Mouse (Mus musculus) common myeloid progenitor, adult 5-6 weeks (primary cell): ENCODE results near the gene Six5. TPM values are rescaled to one million over a fixed set of nuclear protein-coding genes. Genes with fewer than 3 reads are reported as not detected.

ENCODE experiments used
- ATAC-seq: replicated peaks from 2 replicates; pipeline ENCODE4 v1.8.0; 2016; ENCODE audit warnings: low read depth, mild to moderate bottlenecking, moderate TSS enrichment, inconsistent platforms; ENCODE audit not compliant: poor library complexity, severe bottlenecking
- total RNA-seq: library from RNA; stranded (forward); fragments of 200-1000, 187-1606 nt; gene quantifications from 2 replicates; pipeline ENCODE4 v1.2.3, GENCODE M21; 2017

Six5 gene
- total RNA-seq, 1 experiment from 2014 or later = 5.1 TPM

DNA sequence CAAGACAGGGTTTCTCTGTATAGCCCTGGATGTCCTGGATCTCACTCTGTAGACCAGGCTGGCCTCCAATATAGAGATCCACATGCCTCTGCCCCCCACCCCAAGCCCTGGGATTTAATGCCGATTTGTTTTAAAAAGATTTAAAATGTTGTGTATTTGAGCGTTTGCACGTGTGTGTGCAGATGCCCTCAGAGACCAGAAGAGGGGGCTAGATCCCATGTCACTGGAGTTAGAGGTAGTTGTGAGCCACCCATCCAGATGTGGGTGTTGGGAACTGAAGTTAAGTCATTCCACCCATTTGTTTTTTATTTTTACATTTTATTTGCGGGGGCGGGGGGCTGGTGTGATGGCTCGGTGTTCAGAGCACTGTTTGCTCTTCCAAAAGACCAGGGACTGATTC, 19.9 kb upstream of the Six5 start:
- ATAC-seq = no peak

DNA sequence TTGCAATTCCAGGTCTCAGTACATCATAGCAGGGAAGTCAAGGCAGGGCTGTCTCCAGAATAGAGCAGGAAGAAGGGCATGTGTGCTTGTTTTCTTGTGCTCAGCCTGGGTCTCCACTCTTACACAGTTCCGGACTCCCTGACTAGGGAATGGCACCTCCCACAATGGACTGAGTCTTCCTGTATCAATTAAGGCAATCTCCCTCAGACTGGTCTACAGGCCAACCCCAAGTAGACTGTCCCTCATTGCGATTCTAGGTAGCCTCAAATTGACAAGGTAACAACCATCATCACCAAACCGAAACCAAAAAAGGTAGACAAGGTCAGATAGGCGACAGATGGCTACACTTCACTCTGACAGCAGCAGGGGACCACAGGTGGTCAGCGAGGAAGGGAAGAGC, 19.2 kb upstream of the Six5 start:
- ATAC-seq = no peak

GRCm38 (mm10) chr7:19075723-19076585, 18.4 kb upstream of the Six5 start, which contains the start of gene Dmwd:
TSS of gene Dmwd (plus strand) at chr7:19076227.
- ATAC-seq = peak; percentile 84

- no peak for ATAC-seq
Observed at GRCm38 (mm10) chr7:19076586-19076991, 17.8 kb upstream of the Six5 start.

- peak; percentile 81 for ATAC-seq
Observed at GRCm38 (mm10) chr7:19077761-19078160, 16.6 kb upstream of the Six5 start.

- ATAC-seq = no peak
Observed at GRCm38 (mm10) chr7:19078732-19079131, 15.7 kb upstream of the Six5 start.

- no peak for ATAC-seq
Observed at GRCm38 (mm10) chr7:19080451-19080950, 13.9 kb upstream of the Six5 start.

GRCm38 (mm10) chr7:19082171-19082570, 12.2 kb upstream of the Six5 start:
- no peak for ATAC-seq

DNA sequence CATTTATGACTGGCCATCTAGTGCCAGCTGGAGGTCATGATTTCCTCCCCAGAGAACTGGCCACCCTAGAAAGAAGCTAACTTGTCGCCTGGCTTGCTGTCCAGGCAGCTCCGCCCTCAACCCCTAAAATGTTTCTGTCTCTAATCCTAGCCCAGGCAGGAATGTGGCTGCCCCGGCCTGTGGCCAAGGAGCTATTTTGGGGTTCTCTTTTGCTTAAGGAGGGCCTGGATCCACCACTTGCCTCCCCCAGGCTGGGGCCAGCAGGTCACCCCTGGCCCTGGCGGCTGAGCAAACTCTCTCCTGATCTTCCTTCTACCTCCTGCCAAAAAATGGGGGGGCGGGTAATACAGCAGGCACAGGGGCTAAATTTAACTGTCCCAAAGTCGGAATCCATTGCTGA, 11.3 kb upstream of the Six5 start:
- ATAC-seq = no peak

DNA sequence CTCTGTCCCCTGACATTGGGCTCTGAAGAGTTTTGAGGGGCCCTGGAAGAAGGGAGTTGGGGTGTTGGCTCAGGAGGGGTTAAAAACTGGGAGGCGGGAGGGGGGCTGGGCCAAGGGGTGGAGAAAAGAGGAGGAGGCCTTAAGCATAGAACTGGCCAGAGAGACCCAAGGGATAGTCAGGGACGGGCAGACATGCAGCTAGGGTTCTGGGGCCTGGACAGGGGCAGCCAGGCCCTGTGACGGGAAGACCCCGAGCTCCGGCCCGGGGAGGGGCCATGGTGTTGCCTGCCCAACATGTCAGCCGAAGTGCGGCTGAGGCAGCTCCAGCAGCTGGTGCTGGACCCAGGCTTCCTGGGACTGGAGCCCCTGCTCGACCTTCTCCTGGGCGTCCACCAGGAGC, 10.7 kb upstream of the Six5 start, which contains the start of gene Dmpk:
TSS of gene Dmpk (plus strand) at position 149 of the 400 bp plus-strand sequence.
- ATAC-seq = no peak

DNA sequence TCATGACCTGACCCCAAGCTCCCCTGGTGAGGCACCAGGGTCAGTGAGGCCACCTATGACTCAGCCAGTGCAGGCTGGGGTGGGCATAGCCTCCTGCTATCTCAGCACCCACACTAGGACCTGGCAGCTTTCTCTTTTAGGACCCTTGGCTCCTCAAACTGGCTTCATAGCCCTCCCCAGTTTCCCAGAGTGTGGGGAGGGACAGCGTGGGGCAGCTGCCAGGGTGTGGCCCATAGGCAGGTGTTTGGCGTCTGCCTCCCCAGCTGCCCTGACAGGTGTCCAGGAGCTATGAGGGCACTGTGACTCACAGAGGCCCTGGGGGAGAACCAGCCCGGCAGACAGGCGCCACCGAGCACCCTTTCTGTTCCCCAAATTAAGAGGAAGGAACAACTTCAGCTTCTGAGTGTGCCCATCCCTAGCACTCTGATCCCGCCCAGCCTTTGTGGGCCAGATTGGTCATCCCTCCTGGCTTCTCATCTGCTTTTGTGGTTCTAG, 10.1 kb upstream of the Six5 start:
- ATAC-seq = peak; percentile 69

DNA sequence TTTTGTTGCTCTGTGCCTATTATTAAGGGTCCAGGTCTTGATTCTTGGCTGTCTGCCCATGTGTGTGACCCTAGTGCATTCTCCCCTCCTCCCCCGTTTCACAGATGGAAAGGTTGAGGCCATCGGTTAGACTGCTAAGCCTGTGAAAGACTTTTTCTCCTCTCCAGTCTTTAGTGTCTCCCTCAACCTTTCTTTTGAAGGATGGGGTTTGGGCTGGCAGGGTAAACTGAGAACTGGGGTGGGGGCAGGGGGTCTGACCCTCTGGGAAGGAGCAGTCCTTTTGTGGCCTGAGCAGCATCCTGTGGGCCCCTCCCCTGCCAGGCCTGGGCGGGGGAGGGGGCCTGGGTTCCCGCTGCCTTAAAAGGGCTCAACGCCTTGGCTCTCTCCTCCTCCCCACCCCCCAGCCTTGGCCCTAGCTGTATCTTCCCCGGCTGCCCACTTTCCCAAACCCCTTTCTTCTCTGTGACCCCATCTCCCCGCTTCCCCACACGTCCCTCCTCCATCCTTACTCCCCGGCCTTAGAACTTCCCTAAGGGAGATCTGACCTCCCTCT, 9.4 kb upstream of the Six5 start:
- ATAC-seq = no peak

DNA sequence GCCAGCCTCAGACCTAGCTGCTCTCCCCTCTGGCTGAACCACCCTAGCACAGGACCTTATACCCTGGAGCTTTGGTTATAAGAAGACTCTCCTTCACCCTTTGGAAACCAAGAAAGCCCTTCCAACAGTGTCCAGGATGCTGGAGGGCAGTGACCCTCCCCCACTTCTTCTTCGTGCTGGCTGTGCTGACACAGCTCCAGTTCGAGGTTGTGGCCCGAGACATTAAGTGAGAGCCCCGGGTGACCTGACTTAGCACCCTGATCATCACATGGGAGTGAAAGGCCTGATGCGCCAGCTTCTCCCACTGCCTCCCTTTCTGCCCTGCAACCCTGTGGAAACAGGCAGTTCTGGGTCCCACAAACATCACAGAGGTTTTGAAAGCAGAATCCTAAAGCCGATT, 8.9 kb upstream of the Six5 start:
- ATAC-seq = no peak

DNA sequence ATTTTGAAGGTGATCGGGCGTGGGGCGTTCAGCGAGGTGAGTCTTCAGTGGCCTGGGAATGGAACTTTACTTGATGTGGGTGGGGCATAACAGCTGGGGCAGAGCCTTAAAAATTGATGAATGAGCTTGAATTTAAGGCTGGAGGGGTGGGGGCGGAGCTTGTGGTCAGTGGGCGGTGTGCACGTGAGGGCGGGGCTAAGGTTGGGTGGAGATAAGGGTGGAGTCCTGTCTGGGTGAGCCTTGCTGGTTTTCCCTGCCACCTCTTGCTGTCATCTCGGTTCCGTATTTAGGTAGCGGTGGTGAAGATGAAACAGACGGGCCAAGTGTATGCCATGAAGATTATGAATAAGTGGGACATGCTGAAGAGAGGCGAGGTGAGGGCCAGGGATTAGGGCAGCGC, 8.4 kb upstream of the Six5 start:
- ATAC-seq = peak; percentile 64

- no peak for ATAC-seq
Observed at GRCm38 (mm10) chr7:19086760-19087159, 7.6 kb upstream of the Six5 start.

GRCm38 (mm10) chr7:19088813-19089212, 5.6 kb upstream of the Six5 start:
- peak; percentile 30 for ATAC-seq

- no peak for ATAC-seq
Observed at GRCm38 (mm10) chr7:19091913-19092312, 2.5 kb upstream of the Six5 start.

GRCm38 (mm10) chr7:19092381-19093173, 1.8 kb upstream of the Six5 start:
- peak; percentile 5 for ATAC-seq

DNA sequence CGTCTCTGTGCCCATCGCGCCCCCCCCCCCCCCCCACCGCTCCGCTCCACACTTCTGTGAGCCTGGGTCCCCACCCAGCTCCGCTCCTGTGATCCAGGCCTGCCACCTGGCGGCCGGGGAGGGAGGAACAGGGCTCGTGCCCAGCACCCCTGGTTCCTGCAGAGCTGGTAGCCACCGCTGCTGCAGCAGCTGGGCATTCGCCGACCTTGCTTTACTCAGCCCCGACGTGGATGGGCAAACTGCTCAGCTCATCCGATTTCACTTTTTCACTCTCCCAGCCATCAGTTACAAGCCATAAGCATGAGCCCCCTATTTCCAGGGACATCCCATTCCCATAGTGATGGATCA, 1.2 kb upstream of the Six5 start:
- ATAC-seq = peak; percentile 59

- ATAC-seq = peak; percentile 70
Observed at GRCm38 (mm10) chr7:19093537-19094385, 633 bp upstream of the Six5 start.
